12 mouse cellular contexts compared by ENCODE assay signal in the genomic region with DNA sequence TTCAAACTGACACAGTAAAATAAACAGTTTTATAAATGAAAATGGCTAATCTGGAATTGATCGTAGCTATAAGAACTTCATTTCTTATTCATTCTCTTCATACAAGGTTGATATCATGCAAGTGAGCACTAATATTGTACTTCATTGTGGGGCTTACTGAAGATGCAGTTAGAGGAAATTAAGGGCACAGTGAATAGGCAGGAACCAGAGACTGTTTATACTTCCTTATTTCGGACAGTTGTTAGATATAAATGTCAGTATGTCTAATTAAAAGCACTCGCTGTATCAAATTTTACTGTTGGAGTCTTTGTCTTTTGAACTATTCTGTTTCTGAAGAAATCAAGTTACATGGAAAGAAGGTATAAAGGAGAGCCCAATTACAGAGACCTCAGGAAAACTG.
"Had no signal": no experiment of that assay in that cellular context is flagged by ENCODE, and none has a peak within 500 bp of the region (broad histone marks: within the 10 kb centered on the region; RNA-seq: fewer than 3 reads in every experiment).

No protein-coding gene starts in this region.

- ATAC-seq: liver, embryonic 12.5 days had no signal

- H3K4me3 ChIP-seq: limb, embryonic 15.5 days; liver, embryonic 12.5 days; midbrain, embryonic 13.5 days; stomach, embryonic 15.5 days had no signal

- H3K4me2 ChIP-seq: limb, embryonic 15.5 days; liver, embryonic 12.5 days; lung, embryonic 14.5 days; midbrain, embryonic 13.5 days had no signal

- H3K27me3 ChIP-seq: limb, embryonic 15.5 days; liver, embryonic 12.5 days; midbrain, embryonic 13.5 days; stomach, embryonic 15.5 days had no signal

- H3K27ac ChIP-seq: limb, embryonic 15.5 days; liver, embryonic 12.5 days; macrophage; midbrain, embryonic 13.5 days; stomach, embryonic 15.5 days had no signal

- DNase-seq: layer of hippocampus, adult 9-11 months; layer of hippocampus, postnatal 36 days; lung, postnatal 14 days; right cerebral cortex, postnatal 14 days; thymus, adult 2 months; thymus, postnatal 36 days had no signal

- H3K9me3 ChIP-seq: limb, embryonic 15.5 days; liver, embryonic 12.5 days; midbrain, embryonic 13.5 days; stomach, embryonic 15.5 days had no signal

- H3K4me1 ChIP-seq: liver, embryonic 12.5 days had no signal

- H3K9ac ChIP-seq: limb, embryonic 15.5 days; liver, embryonic 12.5 days; lung, embryonic 14.5 days; midbrain, embryonic 13.5 days; stomach, embryonic 15.5 days had no signal

- H3K36me3 ChIP-seq: limb, embryonic 15.5 days; liver, embryonic 12.5 days; midbrain, embryonic 13.5 days; stomach, embryonic 15.5 days had no signal
